Mouse (Mus musculus) small intestine, adult 2 months (tissue): ENCODE data around the gene Apex2.

Source experiments
- CTCF ChIP-seq: fragments of 200-500 bp; IDR thresholded peaks from 2 replicates; pipeline ENCODE4 v1.5.1; 2012; ENCODE audit warnings: low read depth, mild to moderate bottlenecking, control low read depth, inconsistent platforms, low read length, moderate library complexity, mixed read lengths; ENCODE audit not compliant: insufficient replicate concordance, insufficient read length; ENCODE audit errors: extremely low read depth
- POLR2A ChIP-seq: fragments of 200-500 bp; IDR thresholded peaks from 2 replicates; pipeline ENCODE4 v1.6.1; 2012; ENCODE audit warnings: low read depth, mild to moderate bottlenecking, control low read depth, inconsistent platforms, low read length, moderate library complexity

- no peak for TF ChIP-seq CTCF
- TF ChIP-seq POLR2A: no peak
Measured at GRCm38 (mm10) chrX:150510631-150511030, 79.0 kb downstream of the Apex2 start.
